Mouse (Mus musculus) cortical plate, adult 2 months (tissue): Measurements from ENCODE around the gene Adtrp.

Experiments
- CTCF ChIP-seq: fragments of 200-500 bp; IDR thresholded peaks from 2 replicates; pipeline ENCODE4 v1.5.1; 2011; ENCODE audit warnings: mild to moderate bottlenecking, control low read depth, low read length; ENCODE audit not compliant: insufficient read depth; ENCODE audit errors: extremely low read depth
- POLR2A ChIP-seq: fragments of 200-500 bp; IDR thresholded peaks from 2 replicates; pipeline ENCODE4 v1.6.1; 2011; ENCODE audit warnings: mild to moderate bottlenecking, low read length, control low read depth; ENCODE audit not compliant: insufficient read depth; ENCODE audit errors: extremely low read depth

- TF ChIP-seq POLR2A (no peak), CTCF (no peak)
These were observed 44.5 kb upstream of the Adtrp start for GRCm38 (mm10) chr13:41892016-41892415.
